Mouse (Mus musculus) embryonic stem cell, embryonic (primary cell): ENCODE data around the gene Gm14214.

Experiments used
- CTCF ChIA-PET, 4 experiments: fragments of 300-600 bp in 2 of 4; fragments of 350-600 bp in 2 of 4; sonication (Branson Sonifier 250); formaldehyde crosslinking; loops; one replicate each; lab custom pipeline; 2022; ENCODE audit warnings: inconsistent platforms in 2 of 4; lab: Charles Lee
- POLR2A ChIA-PET, 4 experiments: fragments of 300-600 bp in 2 of 4; fragments of 350-600 bp in 2 of 4; sonication (Branson Sonifier 250); formaldehyde crosslinking; loops; one replicate each; lab custom pipeline; 2022; ENCODE audit warnings: antibody characterized with exemption in 4 of 4, inconsistent platforms in 1 of 4; lab: Charles Lee

Gene Gm14214

GRCm38 (mm10) chr2:154769930-154770329 is at the start of gene Gm14214:
Gene Gm14214, minus strand, starts transcription at chr2:154770030.
- CTCF ChIA-PET, result interaction anchor here in 1 of 4 experiments (1.0 kb wide), 1 partner anchor 14 kb away, joined by 3 read pairs; no protein-coding TSS in a partner anchor
- POLR2A ChIA-PET, result interaction anchor here in 1 of 4 experiments (0.6 to 1.5 kb wide), 2 partner anchors 10 to 143 kb away, joined by 3 to 4 read pairs; no protein-coding TSS in a partner anchor

DNA sequence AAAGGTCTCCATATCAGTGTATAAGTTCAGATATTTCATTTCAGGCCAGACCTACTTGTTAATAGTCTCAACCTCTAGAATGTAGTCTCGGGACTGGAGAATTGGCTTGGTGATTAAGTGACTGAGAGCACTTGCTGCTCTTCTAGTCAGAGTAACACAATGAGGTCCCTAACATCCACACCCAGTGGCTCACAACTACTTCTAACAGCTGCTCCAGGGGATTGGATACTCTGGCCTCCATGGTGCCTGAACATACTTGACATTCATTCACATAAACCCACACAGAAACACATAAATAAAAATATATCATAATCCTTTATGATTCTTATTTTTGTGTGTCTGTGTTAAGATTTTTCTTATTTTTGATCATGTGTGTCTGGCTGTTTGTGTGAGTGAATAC is 48.8 kb upstream of the Gm14214 start:
- ChIA-PET CTCF (interaction anchor here in 3 of 4 experiments (0.6 to 1.3 kb wide), 4 partner anchors 15 to 1180 kb away, joined by 3 to 5 read pairs (median 3); no protein-coding TSS in a partner anchor), POLR2A (interaction anchor here in 2 of 4 experiments (1.1 to 3.4 kb wide), 4 partner anchors 10 to 25 kb away, joined by 4 to 33 read pairs (median 13); partner anchors contain the start of genes Raly (in 1 of the 2) and a (in 1 of the 2))

DNA sequence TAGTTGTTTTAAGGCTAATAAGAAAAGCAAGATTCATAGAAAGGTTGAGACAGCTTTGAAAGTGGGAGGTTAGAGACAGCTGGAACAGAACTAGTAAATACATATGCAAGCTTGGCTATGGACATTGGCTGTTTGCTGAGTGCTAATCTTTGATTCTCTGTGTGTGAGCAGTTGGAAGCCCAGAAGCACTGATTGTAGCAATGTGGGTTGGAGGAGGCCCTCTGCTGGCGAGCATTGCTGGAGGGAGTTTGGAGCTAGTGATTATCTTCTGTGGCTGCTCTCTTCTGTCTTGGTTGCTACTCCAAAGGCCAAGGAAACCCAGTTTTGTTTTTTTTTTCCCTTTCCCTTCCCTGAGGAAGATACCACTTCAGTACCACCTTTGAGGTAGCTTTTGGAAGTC is 48.0 kb upstream of the Gm14214 start:
- POLR2A ChIA-PET, result interaction anchor here in 3 of 4 experiments (0.6 to 3.4 kb wide), 16 partner anchors 9 to 428 kb away, joined by 3 to 33 read pairs (median 4); partner anchors contain the start of genes Raly (in 3 of the 3) and a (in 2 of the 3)
- CTCF ChIA-PET, result interaction anchor here (0.5 to 1.3 kb wide), 13 partner anchors 12 to 1277 kb away, joined by 3 to 10 read pairs (median 5); partner anchors contain the start of gene Raly (in 1 of the 4)

- ChIA-PET CTCF (interaction anchor here in 3 of 4 experiments (0.5 to 1.3 kb wide), 3 partner anchors 12 to 99 kb away, joined by 3 to 6 read pairs (median 4); no protein-coding TSS in a partner anchor), POLR2A (interaction anchor here in 3 of 4 experiments (0.7 to 3.4 kb wide), 22 partner anchors 9 to 168 kb away, joined by 3 to 33 read pairs (median 4); partner anchors contain the start of genes Raly (in 3 of the 3) and a (in 2 of the 3))
Observed at GRCm38 (mm10) chr2:154817089-154817488, 47.3 kb upstream of the Gm14214 start.

DNA sequence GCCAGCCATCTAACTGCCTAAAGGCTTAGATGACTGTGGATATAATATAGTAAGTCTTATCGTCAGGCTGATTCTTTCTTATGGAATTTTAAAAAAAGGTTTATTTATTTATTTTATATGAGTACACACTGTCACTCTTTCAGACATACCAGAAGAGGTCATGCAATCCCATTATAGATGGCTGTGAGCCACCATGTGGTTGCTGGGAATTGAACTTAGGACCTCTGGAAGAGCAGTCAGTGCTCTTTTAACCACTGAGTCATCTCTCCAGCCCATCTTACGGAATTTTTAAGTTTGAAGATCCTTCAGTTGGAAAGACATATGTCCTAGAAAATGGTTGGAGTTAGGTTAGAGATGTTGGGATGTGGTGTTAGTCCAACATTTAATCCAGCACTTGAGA is 43.6 kb upstream of the Gm14214 start:
- ChIA-PET POLR2A (interaction anchor here in 2 of 4 experiments (1.1 to 7.0 kb wide), 6 partner anchors 9 to 181 kb away, joined by 3 to 42 read pairs (median 22); partner anchors contain the start of genes Raly (in 1 of the 2) and a (in 1 of the 2)), CTCF (no interaction called here)

- ChIA-PET CTCF (no interaction called here), POLR2A (interaction anchor here in 3 of 4 experiments (0.8 to 7.0 kb wide), 8 partner anchors 11 to 82 kb away, joined by 3 to 42 read pairs (median 16); partner anchors contain the start of genes Raly (in 2 of the 3), Eif2s2 (in 1 of the 3) and a (in 1 of the 3))
Observed at GRCm38 (mm10) chr2:154810821-154811220, 41.0 kb upstream of the Gm14214 start.

GRCm38 (mm10) chr2:154809107-154809762 is 39.4 kb upstream of the Gm14214 start:
- ChIA-PET CTCF (interaction anchor here in 1 of 4 experiments (0.5 kb wide), 1 partner anchor 105 kb away, joined by 5 read pairs; no protein-coding TSS in a partner anchor), POLR2A (interaction anchor here in 3 of 4 experiments (0.6 to 7.0 kb wide), 5 partner anchors 10 to 19 kb away, joined by 3 to 42 read pairs (median 4); partner anchors contain the start of genes Raly (in 2 of the 3) and a (in 1 of the 3))

GRCm38 (mm10) chr2:154807689-154808088 is 37.9 kb upstream of the Gm14214 start:
- ChIA-PET POLR2A (interaction anchor here in 2 of 4 experiments (0.8 to 7.0 kb wide), 7 partner anchors 8 to 17 kb away, joined by 3 to 42 read pairs (median 4); partner anchors contain the start of gene Raly (in 1 of the 2)), CTCF (no interaction called here)

- CTCF ChIA-PET, result interaction anchor here in 3 of 4 experiments (0.5 to 1.3 kb wide), 4 partner anchors 11 to 348 kb away, joined by 3 read pairs; no protein-coding TSS in a partner anchor
- POLR2A ChIA-PET, result interaction anchor here in 3 of 4 experiments (0.7 to 1.9 kb wide), 14 partner anchors 8 to 200 kb away, joined by 3 to 43 read pairs (median 5); partner anchors contain the start of genes Raly (in 3 of the 3), a (in 2 of the 3) and Pxmp4 (in 1 of the 3)
Observed at GRCm38 (mm10) chr2:154803845-154804244, 34.0 kb upstream of the Gm14214 start.

DNA sequence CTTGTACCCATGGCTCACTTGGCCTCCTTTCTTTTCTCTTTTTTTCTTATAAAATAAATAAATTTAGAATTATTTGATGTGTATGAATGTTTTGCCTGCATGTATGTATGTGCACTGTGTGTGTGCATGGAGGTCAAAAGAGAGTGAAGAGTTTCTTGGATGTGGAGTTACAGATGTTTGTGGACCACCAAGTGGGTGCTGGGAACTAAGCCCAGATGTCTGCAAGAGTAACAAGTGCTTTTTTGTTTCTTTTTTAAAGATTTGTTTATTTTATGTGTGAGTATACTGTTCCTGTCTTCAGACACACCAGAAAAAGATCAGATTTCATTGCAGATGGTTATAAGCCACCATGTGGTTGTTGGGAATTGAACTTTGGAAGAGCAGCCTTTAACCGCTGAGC is 33.5 kb upstream of the Gm14214 start:
- ChIA-PET CTCF (interaction anchor here in 3 of 4 experiments (0.5 to 1.3 kb wide), 4 partner anchors 11 to 348 kb away, joined by 3 read pairs; no protein-coding TSS in a partner anchor), POLR2A (interaction anchor here in 3 of 4 experiments (0.7 to 1.9 kb wide), 14 partner anchors 9 to 200 kb away, joined by 3 to 43 read pairs (median 5); partner anchors contain the start of genes Raly (in 3 of the 3), a (in 2 of the 3) and Pxmp4 (in 1 of the 3))

DNA sequence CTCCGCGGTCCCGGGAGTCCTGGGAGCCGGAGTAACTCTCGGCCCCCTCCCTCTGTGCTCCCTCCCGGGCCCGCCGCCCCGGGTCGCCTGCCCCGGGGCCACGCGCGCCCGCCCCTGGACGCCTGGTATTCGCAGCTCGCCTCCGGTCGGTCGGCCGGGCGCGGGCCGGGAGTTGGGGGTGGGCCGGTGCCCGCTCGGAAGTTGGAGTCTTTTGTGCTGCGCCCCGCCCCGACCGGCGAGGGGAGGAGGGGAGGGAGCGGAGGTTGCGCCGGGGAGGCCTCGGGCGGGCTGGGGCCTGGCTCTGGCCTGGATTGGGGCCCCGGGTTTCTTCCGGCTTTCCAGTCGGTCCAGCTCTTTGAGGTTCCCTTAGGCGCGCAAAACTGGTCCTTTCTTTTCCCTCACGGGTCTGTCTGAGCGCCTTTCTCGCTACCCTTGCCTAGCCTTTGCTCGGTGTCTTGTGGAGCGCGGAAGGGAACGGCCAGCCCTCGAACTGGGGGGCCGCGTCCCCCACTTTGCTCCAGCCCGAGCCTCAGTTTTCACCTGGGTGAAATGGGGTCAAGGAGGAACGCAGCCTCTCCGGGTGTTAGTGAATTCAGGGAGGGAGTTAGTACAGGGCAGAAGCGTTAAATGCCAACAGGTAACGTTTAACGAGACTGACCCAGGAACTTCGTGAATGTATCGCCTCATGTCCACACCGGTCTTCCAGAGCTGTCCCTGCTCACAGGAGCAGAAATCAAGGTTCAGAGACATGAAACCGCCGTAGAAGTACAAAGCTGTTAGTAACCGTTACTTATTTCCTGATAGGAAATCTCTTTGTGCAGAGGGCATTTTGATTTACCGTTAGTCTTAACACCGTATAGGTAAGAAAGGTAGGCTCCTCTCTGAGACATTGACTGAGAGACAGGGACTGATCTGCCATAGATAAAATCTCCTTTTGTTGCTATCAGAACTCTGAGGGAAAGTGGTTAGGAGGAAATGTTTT is 22.1 kb upstream of the Gm14214 start:
- ChIA-PET CTCF (interaction anchor here in 1 of 4 experiments (1.5 kb wide), 1 partner anchor 26 kb away, joined by 3 read pairs; no protein-coding TSS in a partner anchor), POLR2A (interaction anchor here in 3 of 4 experiments (0.6 to 6.4 kb wide), 42 partner anchors 8 to 590 kb away, joined by 3 to 43 read pairs (median 6); partner anchors contain the start of genes 4930519P11Rik (in 1 of the 3), Ahcy (in 1 of the 3), Eif2s2 (in 1 of the 3) and Snta1 (in 1 of the 3))

- CTCF ChIA-PET, result interaction anchor here in 3 of 4 experiments (0.6 to 1.5 kb wide), 20 partner anchors 9 to 966 kb away, joined by 3 to 7 read pairs (median 4); partner anchors contain the start of genes 4930519P11Rik (in 2 of the 3), Zfp341 (in 2 of the 3) and Pxmp4 (in 1 of the 3)
- POLR2A ChIA-PET, result interaction anchor here (0.5 to 6.4 kb wide), 142 partner anchors 8 to 1180 kb away, joined by 3 to 43 read pairs (median 4); partner anchors contain the start of genes Eif2s2 (in 3 of the 4), 4930519P11Rik (in 2 of the 4), Ahcy (in 2 of the 4) and Pxmp4 (in 2 of the 4)
Observed at GRCm38 (mm10) chr2:154790656-154791483, 21.0 kb upstream of the Gm14214 start, which contains the start of the genes Raly and a. Gene Raly, plus strand, starts transcription at chr2:154791096. Gene a, plus strand, starts transcription at chr2:154791402.

GRCm38 (mm10) chr2:154789977-154790655 is 20.3 kb upstream of the Gm14214 start:
- POLR2A ChIA-PET, result interaction anchor here (0.5 to 6.4 kb wide), 137 partner anchors 7 to 1179 kb away, joined by 3 to 43 read pairs (median 4); partner anchors contain the start of genes Eif2s2 (in 3 of the 4), 4930519P11Rik (in 2 of the 4), Ahcy (in 2 of the 4) and Pxmp4 (in 2 of the 4)

DNA sequence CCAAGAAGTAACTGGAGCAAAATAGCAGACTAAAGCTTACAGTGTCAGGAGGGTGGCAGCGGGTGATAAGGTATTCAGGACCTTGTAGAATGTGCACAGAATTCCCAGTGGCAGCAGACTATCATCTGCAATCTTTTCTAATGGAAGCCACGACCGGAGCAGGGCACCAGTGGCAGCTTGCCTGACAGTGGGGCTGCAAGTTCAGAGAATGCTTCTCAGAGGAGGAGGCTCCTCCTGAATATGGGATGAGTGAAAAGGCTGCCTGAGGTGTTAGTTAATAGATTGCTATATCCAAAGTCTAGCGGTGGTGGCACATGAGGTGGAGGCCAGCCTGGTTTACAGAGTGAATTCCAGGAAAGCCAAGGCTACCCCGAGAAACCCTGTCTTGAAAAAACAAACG is 19.6 kb upstream of the Gm14214 start:
- CTCF ChIA-PET, result interaction anchor here in 1 of 4 experiments (0.6 kb wide), 2 partner anchors 28 to 416 kb away, joined by 5 to 9 read pairs; partner anchors contain the start of gene Cdk5rap1

More at GRCm38 (mm10) chr2:154789977-154790655, 20.3 kb upstream of the Gm14214 start:
- CTCF ChIA-PET, result interaction anchor here in 3 of 4 experiments (0.6 to 1.5 kb wide), 19 partner anchors 8 to 967 kb away, joined by 3 to 7 read pairs (median 4); partner anchors contain the start of genes 4930519P11Rik (in 2 of the 3), Zfp341 (in 2 of the 3) and Pxmp4 (in 1 of the 3)

More for the DNA sequence above, 19.6 kb upstream of the Gm14214 start:
- POLR2A ChIA-PET, result interaction anchor here (0.6 to 3.2 kb wide), 15 partner anchors 9 to 1427 kb away, joined by 3 to 31 read pairs (median 11); partner anchors contain the start of gene Eif2s2 (in 2 of the 4)
